Mouse (Mus musculus) lung, embryonic 14.5 days (tissue): Measurements from ENCODE around the gene Bcr. TPM values are rescaled to one million over a fixed set of nuclear protein-coding genes. Genes with fewer than 3 reads are reported as not detected.

ENCODE experiments used
- ATAC-seq: fragments of 200-750 bp; cut with Nextera tagmentation; 2 replicates; pipeline ENCODE4 v1.8.0; 2017; ENCODE audit warnings: mild to moderate bottlenecking, moderate TSS enrichment, moderate library complexity; ENCODE audit not compliant: insufficient read depth
- DNase-seq: peaks from one replicate; pipeline ENCODE4 v3.0.0-alpha.2; 2015
- H3K27ac ChIP-seq: fragments of 300-500 bp; sonication (generic); 2 replicates; pipeline ENCODE4 v1.5.1; 2014; ENCODE audit warnings: low read depth, mild to moderate bottlenecking, moderate library complexity
- H3K27me3 ChIP-seq: fragments of 300-500 bp; sonication (generic); 2 replicates; pipeline ENCODE4 v1.6.1; 2014; ENCODE audit warnings: low read length, control low read depth; ENCODE audit not compliant: insufficient read depth
- H3K36me3 ChIP-seq: fragments of 300-500 bp; sonication (generic); 2 replicates; pipeline ENCODE4 v1.6.1; 2014; ENCODE audit warnings: control low read depth; ENCODE audit not compliant: insufficient read depth
- H3K4me1 ChIP-seq: fragments of 300-500 bp; sonication (generic); 2 replicates; pipeline ENCODE4 v1.6.1; 2014; ENCODE audit warnings: antibody characterized with exemption, control low read depth; ENCODE audit not compliant: insufficient read depth
- H3K4me2 ChIP-seq: fragments of 300-500 bp; sonication (generic); 2 replicates; pipeline ENCODE4 v1.6.1; 2014; ENCODE audit warnings: mild to moderate bottlenecking
- H3K4me3 ChIP-seq: fragments of 300-500 bp; sonication (generic); 2 replicates; pipeline ENCODE4 v1.5.1; 2014; ENCODE audit warnings: low read depth, low read length
- H3K9ac ChIP-seq: fragments of 300-500 bp; sonication (generic); 2 replicates; pipeline ENCODE4 v1.6.1; 2014
- H3K9me3 ChIP-seq: fragments of 300-500 bp; sonication (generic); 2 replicates; pipeline ENCODE4 v1.6.1; 2016; ENCODE audit warnings: low read depth, low read length, control low read depth
- CTCF ChIP-seq: IDR thresholded peaks from 2 replicates; pipeline ENCODE4 v1.5.1; 2016; ENCODE audit warnings: antibody characterized with exemption, low read depth
- WGBS: fragments of 180-500 bp; shearing (Covaris S2); extraction: QIAGEN DNeasy Blood & Tissue Kit; methylation state at CpG from one replicate; pipeline ENCODE4 v1.1.7; 2014; 5-methylcytosine and 5-hydroxymethylcytosine counted together
- polyA plus RNA-seq: library from polyadenylated mRNA; unstranded; fragments of >200 nt; fragmentation: Nextera tagmentation; extraction: Ambion mirVana; gene quantifications from 2 replicates; pipeline ENCODE4 v1.2.1, GENCODE M21; 2014

Gene Bcr
- polyA plus RNA-seq, result 10.9 and 11.5 TPM in 2 replicates

GRCm38 (mm10) chr10:75060217-75060842, at the start of gene Bcr:
Bcr (plus strand) TSS chr10:75060592.
- H3K36me3 ChIP-seq, result no peaks in the 10 kb centered on the region
- no peaks in the 10 kb centered on the region for H3K9me3 ChIP-seq
- TF ChIP-seq CTCF, result no peak
- H3K4me3 ChIP-seq, result peak within 1 kb of the TSS; percentile 85
- H3K27me3 ChIP-seq, result no peaks in the 10 kb centered on the region
- peaks cover 20% of the 10 kb centered on the region for H3K4me1 ChIP-seq
- H3K9ac ChIP-seq, result peak within 1 kb of the TSS; percentile 76
- H3K27ac ChIP-seq, result peak within 1 kb of the TSS; percentile 42; the same call in 1 of the 2 replicates
- DNase-seq (peak; percentile 86), ATAC-seq (peak; percentile 86)
- WGBS, result under 1% methylated on average over 28 of the region's 73 CpGs
- H3K4me2 ChIP-seq, result peak within 1 kb of the TSS; percentile 94

DNA sequence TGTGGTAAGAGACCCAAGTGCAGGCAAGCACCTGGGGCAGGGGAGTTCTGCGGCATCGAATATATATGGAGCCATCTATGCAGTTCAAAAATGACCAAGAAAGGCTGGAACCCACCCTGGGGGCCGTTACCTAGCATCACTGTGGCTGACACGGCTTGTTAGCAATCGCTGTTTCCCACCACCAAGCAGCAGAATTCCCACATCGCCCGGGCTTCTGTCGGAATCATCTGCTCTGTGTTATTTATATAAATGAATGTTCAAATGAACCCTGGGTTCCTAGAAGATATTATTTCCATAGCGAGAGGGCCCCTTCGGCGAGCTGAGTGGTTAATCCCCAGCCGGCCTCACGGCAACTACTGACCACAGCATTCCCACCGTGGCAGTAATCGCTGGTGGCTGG, 49.7 kb upstream of the Bcr start:
- no peak overlapping the region for H3K9ac ChIP-seq
- H3K27me3 ChIP-seq, result no peaks in the 10 kb centered on the region
- DNase-seq (no peak), ATAC-seq (no peak)
- 87% methylated on average over 15 of the region's 15 CpGs for WGBS
- no peaks in the 10 kb centered on the region for H3K4me1 ChIP-seq
- H3K27ac ChIP-seq, result no peak overlapping the region
- H3K9me3 ChIP-seq, result no peaks in the 10 kb centered on the region
- no peak for TF ChIP-seq CTCF
- H3K4me3 ChIP-seq, result no peak overlapping the region
- H3K4me2 ChIP-seq, result no peak overlapping the region
- H3K36me3 ChIP-seq, result no peaks in the 10 kb centered on the region

- no peak for TF ChIP-seq CTCF
- Histone ChIP-seq H3K4me2 (no peak overlapping the region), H3K9ac (no peak overlapping the region), H3K27ac (no peak overlapping the region), H3K4me1 (no peaks in the 10 kb centered on the region), H3K27me3 (no peaks in the 10 kb centered on the region), H3K36me3 (no peaks in the 10 kb centered on the region), H3K9me3 (no peaks in the 10 kb centered on the region), H3K4me3 (no peak overlapping the region)
- DNase-seq (no peak), ATAC-seq (peak; percentile 32; the same call in 1 of the 2 replicates)
- WGBS, result 58% methylated on average over 14 of the region's 14 CpGs
Observed at GRCm38 (mm10) chr10:75015465-75015864, 44.9 kb upstream of the Bcr start.

- DNase-seq (no peak), ATAC-seq (no peak)
- Histone ChIP-seq H3K4me3 (no peak overlapping the region), H3K9ac (no peak overlapping the region), H3K9me3 (no peaks in the 10 kb centered on the region), H3K27ac (no peak overlapping the region), H3K36me3 (no peaks in the 10 kb centered on the region), H3K27me3 (no peaks in the 10 kb centered on the region), H3K4me2 (no peak overlapping the region), H3K4me1 (no peaks in the 10 kb centered on the region)
- no peak for TF ChIP-seq CTCF
- WGBS, result 79% methylated on average over 4 of the region's 4 CpGs
Observed at GRCm38 (mm10) chr10:75016481-75016880, 43.9 kb upstream of the Bcr start.

- H3K9me3 ChIP-seq, result no peaks in the 10 kb centered on the region
- TF ChIP-seq CTCF, result no peak
- no peak overlapping the region for H3K4me3 ChIP-seq
- no peaks in the 10 kb centered on the region for H3K36me3 ChIP-seq
- DNase-seq (peak; percentile 23), ATAC-seq (no peak)
- H3K4me2 ChIP-seq, result no peak overlapping the region
- H3K27me3 ChIP-seq, result no peaks in the 10 kb centered on the region
- H3K27ac ChIP-seq, result no peak overlapping the region
- 40% methylated on average over 2 of the region's 2 CpGs for WGBS
- H3K9ac ChIP-seq, result no peak overlapping the region
- no peaks in the 10 kb centered on the region for H3K4me1 ChIP-seq
Observed at GRCm38 (mm10) chr10:75020271-75020670, 40.1 kb upstream of the Bcr start.

GRCm38 (mm10) chr10:75021138-75021537, 39.3 kb upstream of the Bcr start:
- no peaks in the 10 kb centered on the region for H3K27me3 ChIP-seq

DNA sequence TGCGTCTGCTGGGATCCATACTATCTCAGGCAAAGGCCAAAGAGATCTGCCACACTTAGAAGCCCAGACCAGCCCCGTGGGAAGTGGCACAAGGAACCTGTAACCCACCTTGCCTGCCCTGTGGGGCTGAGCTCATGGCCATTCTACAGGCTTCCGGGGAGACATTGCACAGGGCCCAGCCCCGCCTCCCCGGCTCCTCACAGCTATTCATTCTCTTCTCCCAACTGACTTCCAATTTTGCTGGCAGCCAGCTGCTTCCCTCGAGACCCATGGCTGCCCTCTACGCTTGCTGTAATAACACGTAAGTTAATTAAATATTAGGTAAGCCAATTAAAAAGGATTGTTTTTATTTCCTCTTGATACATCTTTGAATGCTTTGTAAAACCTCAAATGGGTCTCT, 33.9 kb upstream of the Bcr start:
- Histone ChIP-seq H3K4me3 (no peak overlapping the region), H3K9me3 (no peaks in the 10 kb centered on the region), H3K36me3 (no peaks in the 10 kb centered on the region), H3K9ac (no peak overlapping the region), H3K4me2 (no peak overlapping the region), H3K4me1 (no peaks in the 10 kb centered on the region), H3K27ac (no peak overlapping the region), H3K27me3 (no peaks in the 10 kb centered on the region)
- ATAC-seq, result no peak
- no peak for DNase-seq
- TF ChIP-seq CTCF, result no peak
- 64% methylated on average over 8 of the region's 8 CpGs for WGBS

More at GRCm38 (mm10) chr10:75021138-75021537, 39.3 kb upstream of the Bcr start:
- Histone ChIP-seq H3K4me1 (no peaks in the 10 kb centered on the region), H3K4me3 (no peak overlapping the region), H3K9ac (no peak overlapping the region), H3K36me3 (no peaks in the 10 kb centered on the region), H3K9me3 (no peaks in the 10 kb centered on the region), H3K4me2 (no peak overlapping the region), H3K27ac (no peak overlapping the region)
- ATAC-seq, result peak; percentile 55; the same call in 1 of the 2 replicates
- DNase-seq, result peak; percentile 87
- peak; percentile 91 for TF ChIP-seq CTCF
- WGBS, result 6% methylated on average over 6 of the region's 6 CpGs
